Mouse (Mus musculus) embryonic facial prominence, embryonic 11.5 days (tissue): ENCODE measurements at regions not wholly inside any gene's neighbourhood (a gene's known extent, or its start where the extent isn't known, plus 50 kb on each side); places are given as distances from the start of the nearest gene placed in this dataset.
A peak's percentile ranks its signal among the peaks of the same experiment; 100 is the strongest.
"Not testable (repeated sequence)": the region's sequence is repeated elsewhere in the genome, so short reads cannot be mapped to it uniquely, and the experiment has no call there.

Experiments
- ATAC-seq: fragments of 200-750 bp; cut with Nextera tagmentation; replicated peaks from 2 replicates; pipeline ENCODE4 v1.8.0; 2017; ENCODE audit warnings: low read depth; ENCODE audit not compliant: insufficient number of reproducible peaks, low FRiP score, low TSS enrichment
- DNase-seq: peaks from one replicate; pipeline ENCODE4 v3.0.0-alpha.2; 2015; ENCODE audit warnings: low spot score
- H3K27ac ChIP-seq: fragments of 300-500 bp; sonication (generic); replicated peaks from 2 replicates; pipeline ENCODE4 v1.5.1; 2014; ENCODE audit warnings: mild to moderate bottlenecking, low read depth, low read length, control low read depth
- H3K27me3 ChIP-seq: fragments of 300-500 bp; sonication (generic); 2 replicates; pipeline ENCODE4 v1.6.1; 2014; ENCODE audit warnings: mild to moderate bottlenecking, low read length, moderate library complexity, mixed read lengths; ENCODE audit not compliant: control insufficient read depth, insufficient read depth
- H3K36me3 ChIP-seq: fragments of 300-500 bp; sonication (generic); replicated peaks from 2 replicates; pipeline ENCODE4 v1.6.1; 2014; ENCODE audit warnings: low read depth, mild to moderate bottlenecking, low read length, moderate library complexity, mixed read lengths; ENCODE audit not compliant: control insufficient read depth, insufficient read depth
- H3K4me1 ChIP-seq: fragments of 300-500 bp; sonication (generic); 2 replicates; pipeline ENCODE4 v1.6.1; 2014; ENCODE audit warnings: low read length, mixed read lengths; ENCODE audit not compliant: control insufficient read depth, insufficient read depth
- H3K4me2 ChIP-seq: fragments of 300-500 bp; sonication (generic); 2 replicates; pipeline ENCODE4 v1.6.1; 2014; ENCODE audit warnings: low read depth, mild to moderate bottlenecking, control low read depth, low read length, moderate library complexity
- H3K4me3 ChIP-seq: fragments of 300-500 bp; sonication (generic); 2 replicates; pipeline ENCODE4 v1.5.1; 2014; ENCODE audit warnings: low read depth, low read length, control low read depth
- H3K9ac ChIP-seq: fragments of 300-500 bp; sonication (generic); replicated peaks from 2 replicates; pipeline ENCODE4 v1.6.1; 2014; ENCODE audit warnings: mild to moderate bottlenecking, control low read depth, low read length
- H3K9me3 ChIP-seq: fragments of 300-500 bp; sonication (generic); replicated peaks from 2 replicates; pipeline ENCODE4 v1.6.1; 2016; ENCODE audit warnings: mild to moderate bottlenecking, low read length, inconsistent platforms, mixed read lengths; ENCODE audit not compliant: control insufficient read depth
- WGBS: fragments of 180-500 bp; shearing (Covaris S2); extraction: QIAGEN DNeasy Blood & Tissue Kit; methylation state at CpG from one replicate; pipeline ENCODE4 v1.1.7; 2014; 5-methylcytosine and 5-hydroxymethylcytosine counted together

- Histone ChIP-seq H3K4me2 (no peak overlapping the region), H3K27me3 (no peaks in the 10 kb centered on the region), H3K36me3 (no peaks in the 10 kb centered on the region), H3K9ac (no peak overlapping the region), H3K4me3 (no peak overlapping the region), H3K27ac (no peak overlapping the region), H3K9me3 (no peaks in the 10 kb centered on the region), H3K4me1 (no peaks in the 10 kb centered on the region)
- DNase-seq (no peak), ATAC-seq (no peak)
Observed at GRCm38 (mm10) chr2:107941374-107941773, 650.9 kb downstream of the Kcna4 start.

GRCm38 (mm10) chr2:107945837-107946451, 655.5 kb downstream of the Kcna4 start:
- Histone ChIP-seq H3K4me1 (no peaks in the 10 kb centered on the region), H3K27ac (no peak overlapping the region), H3K4me2 (no peak overlapping the region), H3K9me3 (no peaks in the 10 kb centered on the region), H3K27me3 (no peaks in the 10 kb centered on the region), H3K36me3 (no peaks in the 10 kb centered on the region), H3K9ac (no peak overlapping the region), H3K4me3 (no peak overlapping the region)
- DNase-seq (peak; percentile 62), ATAC-seq (peak; percentile 78)
- WGBS = 11% methylated on average over 3 of the region's 3 CpGs

- not testable (repeated sequence) for DNase-seq, H3K27ac ChIP-seq, H3K9ac ChIP-seq, ATAC-seq, H3K4me1 ChIP-seq, H3K27me3 ChIP-seq, H3K9me3 ChIP-seq, H3K4me2 ChIP-seq, H3K36me3 ChIP-seq, H3K4me3 ChIP-seq
- 90% methylated on average over 9 of the region's 9 CpGs for WGBS
Observed at GRCm38 (mm10) chr2:107955608-107956127, 665.2 kb downstream of the Kcna4 start.

GRCm38 (mm10) chr2:107963921-107964320, 673.5 kb downstream of the Kcna4 start:
- H3K27ac ChIP-seq, H3K4me3 ChIP-seq, H3K9ac ChIP-seq, H3K4me1 ChIP-seq, H3K4me2 ChIP-seq, DNase-seq, H3K36me3 ChIP-seq, ATAC-seq, H3K27me3 ChIP-seq, H3K9me3 ChIP-seq: not testable (repeated sequence)
- WGBS = 91% methylated on average over 8 of the region's 8 CpGs

GRCm38 (mm10) chr2:107964841-107965240, 674.4 kb downstream of the Kcna4 start:
- no peak for DNase-seq
- Histone ChIP-seq H3K4me2 (no peak overlapping the region), H3K36me3 (no peaks in the 10 kb centered on the region), H3K9me3 (no peaks in the 10 kb centered on the region), H3K4me1 (no peaks in the 10 kb centered on the region), H3K4me3 (no peak overlapping the region), H3K27me3 (no peaks in the 10 kb centered on the region), H3K9ac (no peak overlapping the region), H3K27ac (no peak overlapping the region)
- WGBS = 97% methylated on average over 2 of the region's 2 CpGs
- no peak for ATAC-seq

GRCm38 (mm10) chr2:107965336-107966306, 675.2 kb downstream of the Kcna4 start:
- Histone ChIP-seq H3K4me1 (no peaks in the 10 kb centered on the region), H3K4me3 (no peak overlapping the region), H3K9me3 (no peaks in the 10 kb centered on the region), H3K9ac (no peak overlapping the region), H3K27me3 (no peaks in the 10 kb centered on the region), H3K36me3 (no peaks in the 10 kb centered on the region), H3K4me2 (no peak overlapping the region), H3K27ac (no peak overlapping the region)
- DNase-seq = no peak
- ATAC-seq = no peak
- 64% methylated on average over 7 of the region's 7 CpGs for WGBS

- H3K9ac ChIP-seq = no peak overlapping the region
- H3K27me3 ChIP-seq = no peaks in the 10 kb centered on the region
- no peak overlapping the region for H3K4me3 ChIP-seq
- H3K4me2 ChIP-seq = no peak overlapping the region
- no peaks in the 10 kb centered on the region for H3K36me3 ChIP-seq
- H3K4me1 ChIP-seq = no peaks in the 10 kb centered on the region
- DNase-seq (peak; percentile 43), ATAC-seq (no peak)
- H3K9me3 ChIP-seq = no peaks in the 10 kb centered on the region
- 50% methylated on average over 2 of the region's 2 CpGs for WGBS
- H3K27ac ChIP-seq = no peak overlapping the region
Observed at GRCm38 (mm10) chr2:107968526-107968925, 678.1 kb downstream of the Kcna4 start.

GRCm38 (mm10) chr2:107969526-107969925, 679.1 kb downstream of the Kcna4 start:
- DNase-seq (peak; percentile 25), ATAC-seq (no peak)
- no peak overlapping the region for H3K4me3 ChIP-seq
- H3K36me3 ChIP-seq = no peaks in the 10 kb centered on the region
- H3K4me1 ChIP-seq = no peaks in the 10 kb centered on the region
- H3K9me3 ChIP-seq = no peaks in the 10 kb centered on the region
- H3K27ac ChIP-seq = no peak overlapping the region
- no peaks in the 10 kb centered on the region for H3K27me3 ChIP-seq
- no peak overlapping the region for H3K9ac ChIP-seq
- H3K4me2 ChIP-seq = no peak overlapping the region
- WGBS = 87% methylated on average over 2 of the region's 2 CpGs
